Mouse (Mus musculus): ENCODE data around the gene Cenpp. TPM values are rescaled to one million over a fixed set of nuclear protein-coding genes. Genes with fewer than 3 reads are reported as not detected.
A peak's percentile ranks its signal among the peaks of the same experiment; 100 is the strongest.

The Cenpp gene
- polyA plus RNA-seq, 1 experiment from 2014 or later = 38.6 TPM

GRCm38 (mm10) chr13:49584307-49585005 is 68.1 kb downstream of the Cenpp start:
- no peak for ATAC-seq (ENCODE audit: insufficient number of reproducible peaks, low FRiP score, low TSS enrichment, low read depth)
- 89% methylated on average over 8 of the region's 8 CpGs for WGBS
- Histone ChIP-seq H3K27me3 (ENCODE audit: control insufficient read depth, insufficient read depth, low read length) (no peaks in the 10 kb centered on the region), H3K4me2 (ENCODE audit: low read depth, severe bottlenecking) (no peak overlapping the region), H3K27ac (replicated peaks; ENCODE audit: low read depth, low read length) (no peak overlapping the region), H3K9me3 (ENCODE audit: control insufficient read depth, low read length) (no peaks in the 10 kb centered on the region), H3K36me3 (ENCODE audit: control insufficient read depth, insufficient read depth, low read length) (no peaks in the 10 kb centered on the region), H3K4me1 (ENCODE audit: control insufficient read depth, insufficient read depth, low read length) (0 out of 2 replicates have a peak, but pooled peaks cover 4% of the 10 kb centered on the region), H3K4me3 (ENCODE audit: low read depth, low read length) (no peak overlapping the region), H3K9ac (ENCODE audit: low read length) (no peak overlapping the region)
- no peak for DNase-seq (ENCODE audit: low spot score)

DNA sequence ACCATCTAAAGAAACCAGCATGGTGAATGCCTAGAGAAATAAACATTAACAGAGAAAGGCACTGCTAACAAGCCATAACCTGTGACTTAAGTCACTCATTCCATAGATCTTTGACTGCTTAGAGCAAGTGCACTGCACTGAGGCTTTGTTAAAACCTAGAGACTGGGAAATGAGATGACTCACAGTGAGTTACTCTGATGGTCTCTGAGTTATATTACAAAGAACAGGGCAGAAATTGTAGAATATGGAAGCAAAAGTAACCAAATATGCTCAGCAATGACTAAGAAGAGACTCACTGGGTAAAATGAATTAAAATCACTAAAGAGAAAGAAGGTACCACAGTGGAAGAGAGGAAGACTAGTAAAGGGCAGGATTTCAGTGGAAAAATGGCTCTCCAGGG is 68.7 kb downstream of the Cenpp start:
- ATAC-seq (ENCODE audit: insufficient number of reproducible peaks, low FRiP score, low TSS enrichment, low read depth) (no peak), DNase-seq (ENCODE audit: low spot score) (no peak)
- H3K36me3 ChIP-seq (ENCODE audit: control insufficient read depth, insufficient read depth, low read length) = no peaks in the 10 kb centered on the region
- no peaks in the 10 kb centered on the region for H3K27me3 ChIP-seq (ENCODE audit: control insufficient read depth, insufficient read depth, low read length)
- no peaks in the 10 kb centered on the region for H3K9me3 ChIP-seq (ENCODE audit: control insufficient read depth, low read length)
- no peak overlapping the region for H3K27ac ChIP-seq (replicated peaks; ENCODE audit: low read depth, low read length)
- H3K4me3 ChIP-seq (ENCODE audit: low read depth, low read length) = no peak overlapping the region
- H3K9ac ChIP-seq (ENCODE audit: low read length) = no peak overlapping the region
- H3K4me1 ChIP-seq (ENCODE audit: control insufficient read depth, insufficient read depth, low read length) = 0 out of 2 replicates have a peak, but pooled peaks cover 4% of the 10 kb centered on the region
- H3K4me2 ChIP-seq (ENCODE audit: low read depth, severe bottlenecking) = no peak overlapping the region

- Histone ChIP-seq H3K27ac (replicated peaks; ENCODE audit: low read depth, low read length) (peak within 1 kb of the TSS; percentile 86), H3K27me3 (ENCODE audit: control insufficient read depth, insufficient read depth, low read length) (no peaks in the 10 kb centered on the region), H3K4me2 (ENCODE audit: low read depth, severe bottlenecking) (no peak within 1 kb of the TSS), H3K4me3 (ENCODE audit: low read depth, low read length) (no peak within 1 kb of the TSS), H3K9me3 (ENCODE audit: control insufficient read depth, low read length) (no peaks in the 10 kb centered on the region), H3K4me1 (ENCODE audit: control insufficient read depth, insufficient read depth, low read length) (0 out of 2 replicates have a peak, but pooled peaks cover 4% of the 10 kb centered on the region), H3K9ac (ENCODE audit: low read length) (no peak within 1 kb of the TSS), H3K36me3 (ENCODE audit: control insufficient read depth, insufficient read depth, low read length) (no peaks in the 10 kb centered on the region)
- WGBS = 37% methylated on average over 8 of the region's 8 CpGs
- DNase-seq (ENCODE audit: low spot score) = no peak
- ATAC-seq (ENCODE audit: insufficient number of reproducible peaks, low FRiP score, low TSS enrichment, low read depth) = no peak
These were observed 70.7 kb downstream of the Cenpp start, which contains the start of gene Omd for GRCm38 (mm10) chr13:49581541-49582530. Gene Omd (plus strand): TSS chr13:49582462.

DNA sequence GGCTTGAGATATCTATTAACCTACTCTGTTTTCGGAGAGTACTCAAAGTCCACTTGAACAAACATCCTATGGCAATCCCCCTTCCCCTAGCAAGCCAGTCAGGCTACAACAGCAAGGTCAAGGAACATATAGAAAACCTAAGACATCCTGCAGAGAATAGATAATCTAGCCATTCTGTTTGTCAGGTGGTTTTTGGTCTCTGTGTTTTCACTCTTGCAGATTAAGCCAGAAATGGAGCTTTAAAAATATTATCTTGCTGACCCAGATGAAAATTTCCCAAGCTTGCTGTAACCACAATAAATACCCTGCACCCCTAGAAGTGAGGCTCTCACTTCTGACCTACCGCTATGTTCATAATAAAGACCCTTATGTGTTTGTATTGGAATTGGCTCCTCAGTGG is 81.2 kb downstream of the Cenpp start:
- Histone ChIP-seq H3K4me2 (ENCODE audit: low read depth, severe bottlenecking) (no peak overlapping the region), H3K9me3 (ENCODE audit: control insufficient read depth, low read length) (no peaks in the 10 kb centered on the region), H3K4me3 (ENCODE audit: low read depth, low read length) (no peak overlapping the region), H3K4me1 (ENCODE audit: control insufficient read depth, insufficient read depth, low read length) (no peaks in the 10 kb centered on the region), H3K27ac (replicated peaks; ENCODE audit: low read depth, low read length) (no peak overlapping the region), H3K36me3 (ENCODE audit: control insufficient read depth, insufficient read depth, low read length) (no peaks in the 10 kb centered on the region), H3K27me3 (ENCODE audit: control insufficient read depth, insufficient read depth, low read length) (no peaks in the 10 kb centered on the region), H3K9ac (ENCODE audit: low read length) (no peak overlapping the region)
- DNase-seq (ENCODE audit: low spot score) (no peak), ATAC-seq (ENCODE audit: insufficient number of reproducible peaks, low FRiP score, low TSS enrichment, low read depth) (no peak)
- 94% methylated on average over 2 of the region's 2 CpGs for WGBS

GRCm38 (mm10) chr13:49570371-49570770 is 82.2 kb downstream of the Cenpp start:
- WGBS = 65% methylated on average over 3 of the region's 3 CpGs
- Histone ChIP-seq H3K36me3 (ENCODE audit: control insufficient read depth, insufficient read depth, low read length) (no peaks in the 10 kb centered on the region), H3K27ac (replicated peaks; ENCODE audit: low read depth, low read length) (no peak overlapping the region), H3K9me3 (ENCODE audit: control insufficient read depth, low read length) (no peaks in the 10 kb centered on the region), H3K4me3 (ENCODE audit: low read depth, low read length) (no peak overlapping the region), H3K4me2 (ENCODE audit: low read depth, severe bottlenecking) (no peak overlapping the region), H3K9ac (ENCODE audit: low read length) (no peak overlapping the region), H3K27me3 (ENCODE audit: control insufficient read depth, insufficient read depth, low read length) (no peaks in the 10 kb centered on the region), H3K4me1 (ENCODE audit: control insufficient read depth, insufficient read depth, low read length) (no peaks in the 10 kb centered on the region)
- DNase-seq (ENCODE audit: low spot score) = no peak
- ATAC-seq (ENCODE audit: insufficient number of reproducible peaks, low FRiP score, low TSS enrichment, low read depth) = no peak

DNA sequence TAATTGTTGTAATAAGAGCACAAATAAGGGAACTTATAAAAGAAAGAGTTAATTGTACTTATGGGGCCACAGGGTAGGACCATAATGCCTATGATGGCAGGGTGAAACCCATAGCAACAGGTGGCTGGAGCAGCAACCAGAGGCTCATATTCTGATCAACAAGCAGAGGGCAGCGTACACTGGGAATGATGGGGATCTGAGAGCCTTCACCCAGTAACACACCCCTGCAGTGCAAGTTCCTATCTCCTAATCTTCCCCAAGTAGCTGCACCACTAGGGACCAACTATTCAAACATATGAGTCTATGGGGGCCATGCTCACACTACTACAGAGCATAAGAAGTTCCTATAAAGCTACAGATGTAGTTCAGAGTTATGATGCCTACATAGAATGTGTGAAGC is 88.2 kb downstream of the Cenpp start:
- WGBS = 87% methylated on average over 1 of the region's 1 CpGs
- no peak for ATAC-seq (ENCODE audit: insufficient number of reproducible peaks, low FRiP score, low TSS enrichment, low read depth)
- Histone ChIP-seq H3K4me3 (ENCODE audit: low read depth, low read length) (no peak overlapping the region), H3K27ac (replicated peaks; ENCODE audit: low read depth, low read length) (no peak overlapping the region), H3K36me3 (ENCODE audit: control insufficient read depth, insufficient read depth, low read length) (no peaks in the 10 kb centered on the region), H3K4me1 (ENCODE audit: control insufficient read depth, insufficient read depth, low read length) (no peaks in the 10 kb centered on the region), H3K9ac (ENCODE audit: low read length) (no peak overlapping the region), H3K4me2 (ENCODE audit: low read depth, severe bottlenecking) (no peak overlapping the region), H3K27me3 (ENCODE audit: control insufficient read depth, insufficient read depth, low read length) (no peaks in the 10 kb centered on the region), H3K9me3 (ENCODE audit: control insufficient read depth, low read length) (no peaks in the 10 kb centered on the region)
- no peak for DNase-seq (ENCODE audit: low spot score)

GRCm38 (mm10) chr13:49560886-49561285 is 91.7 kb downstream of the Cenpp start:
- Histone ChIP-seq H3K9ac (ENCODE audit: low read length) (no peak overlapping the region), H3K36me3 (ENCODE audit: control insufficient read depth, insufficient read depth, low read length) (no peaks in the 10 kb centered on the region), H3K4me3 (ENCODE audit: low read depth, low read length) (no peak overlapping the region), H3K27ac (replicated peaks; ENCODE audit: low read depth, low read length) (no peak overlapping the region), H3K4me2 (ENCODE audit: low read depth, severe bottlenecking) (no peak overlapping the region), H3K27me3 (ENCODE audit: control insufficient read depth, insufficient read depth, low read length) (no peaks in the 10 kb centered on the region), H3K9me3 (ENCODE audit: control insufficient read depth, low read length) (no peaks in the 10 kb centered on the region), H3K4me1 (ENCODE audit: control insufficient read depth, insufficient read depth, low read length) (no peaks in the 10 kb centered on the region)
- no peak for ATAC-seq (ENCODE audit: insufficient number of reproducible peaks, low FRiP score, low TSS enrichment, low read depth)
- no peak for DNase-seq (ENCODE audit: low spot score)
- 80% methylated on average over 2 of the region's 2 CpGs for WGBS

DNA sequence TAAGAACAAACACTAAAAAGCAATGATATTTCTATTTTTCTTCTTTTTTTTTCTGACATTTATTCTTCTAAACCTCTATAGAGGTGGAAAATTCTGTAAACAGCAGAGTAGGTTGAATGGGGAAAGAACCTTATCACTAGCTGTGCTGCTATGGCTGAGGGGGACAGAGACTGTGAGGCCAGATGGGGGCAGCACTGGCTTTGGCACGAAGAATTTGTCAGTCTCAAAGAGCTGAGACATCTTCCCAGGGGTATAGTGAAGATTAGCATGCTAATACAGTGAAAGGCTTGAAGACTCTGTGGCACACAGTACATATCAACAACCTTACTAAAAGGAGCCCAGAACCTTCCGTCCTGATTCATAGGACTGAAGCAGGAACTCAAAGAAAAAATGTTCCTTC is 93.4 kb downstream of the Cenpp start:
- DNase-seq (ENCODE audit: low spot score) = no peak
- Histone ChIP-seq H3K27ac (replicated peaks; ENCODE audit: low read depth, low read length) (no peak overlapping the region), H3K36me3 (ENCODE audit: control insufficient read depth, insufficient read depth, low read length) (no peaks in the 10 kb centered on the region), H3K27me3 (ENCODE audit: control insufficient read depth, insufficient read depth, low read length) (no peaks in the 10 kb centered on the region), H3K4me1 (ENCODE audit: control insufficient read depth, insufficient read depth, low read length) (no peaks in the 10 kb centered on the region), H3K9me3 (ENCODE audit: control insufficient read depth, low read length) (no peaks in the 10 kb centered on the region), H3K4me3 (ENCODE audit: low read depth, low read length) (no peak overlapping the region), H3K9ac (ENCODE audit: low read length) (no peak overlapping the region), H3K4me2 (ENCODE audit: low read depth, severe bottlenecking) (no peak overlapping the region)
- 40% methylated on average over 2 of the region's 2 CpGs for WGBS
- ATAC-seq (ENCODE audit: insufficient number of reproducible peaks, low FRiP score, low TSS enrichment, low read depth) = no peak
